Mouse (Mus musculus) small intestine, adult 2 months (tissue): ENCODE data around the gene Gm44511. TPM values are rescaled to one million over a fixed set of nuclear protein-coding genes. Genes with fewer than 3 reads are reported as not detected.
"Not testable (repeated sequence)": the region's sequence is repeated elsewhere in the genome, so short reads cannot be mapped to it uniquely, and the experiment has no call there.

ENCODE experiments used
- H3K27ac ChIP-seq: fragments of 200-500 bp; 2 replicates; pipeline ENCODE4 v1.5.1; 2012; ENCODE audit warnings: low read depth, low read length, control low read depth, inconsistent platforms; ENCODE audit not compliant: insufficient read depth
- H3K27me3 ChIP-seq: fragments of 200-500 bp; 2 replicates; pipeline ENCODE4 v1.6.1; 2012; ENCODE audit warnings: mild to moderate bottlenecking, moderate library complexity, low read length, inconsistent platforms; ENCODE audit not compliant: control insufficient read depth, insufficient read depth
- H3K36me3 ChIP-seq: fragments of 200-500 bp; 2 replicates; pipeline ENCODE4 v1.6.1; 2012; ENCODE audit warnings: mild to moderate bottlenecking, low read length, control low read depth, inconsistent platforms; ENCODE audit not compliant: control insufficient read depth, insufficient read depth
- H3K4me1 ChIP-seq: fragments of 200-500 bp; 2 replicates; pipeline ENCODE4 v1.6.1; 2012; ENCODE audit warnings: low read length, inconsistent platforms, mixed read lengths; ENCODE audit not compliant: control insufficient read depth, insufficient read depth, insufficient read length
- H3K4me3 ChIP-seq: fragments of 200-500 bp; 2 replicates; pipeline ENCODE4 v1.5.1; 2012; ENCODE audit warnings: low read depth, mild to moderate bottlenecking, control low read depth, inconsistent platforms, low read length, moderate library complexity
- CTCF ChIP-seq: fragments of 200-500 bp; IDR thresholded peaks from 2 replicates; pipeline ENCODE4 v1.5.1; 2012; ENCODE audit warnings: low read depth, mild to moderate bottlenecking, control low read depth, inconsistent platforms, low read length, moderate library complexity, mixed read lengths; ENCODE audit not compliant: insufficient replicate concordance, insufficient read length; ENCODE audit errors: extremely low read depth
- POLR2A ChIP-seq: fragments of 200-500 bp; IDR thresholded peaks from 2 replicates; pipeline ENCODE4 v1.6.1; 2012; ENCODE audit warnings: low read depth, mild to moderate bottlenecking, control low read depth, inconsistent platforms, low read length, moderate library complexity
- WGBS: fragments of 180-500 bp; shearing (Covaris S2); methylation state at CpG from one replicate; pipeline ENCODE4 v1.1.7; 2018; 5-methylcytosine and 5-hydroxymethylcytosine counted together
- polyA plus RNA-seq: library from polyadenylated mRNA; depleted of rRNA; stranded (reverse); fragments of >200 nt; gene quantifications from 2 replicates; pipeline ENCODE4 v1.2.3, GENCODE M21; 2012

The Gm44511 gene
- polyA plus RNA-seq, 1 experiment = 0.46 TPM

DNA sequence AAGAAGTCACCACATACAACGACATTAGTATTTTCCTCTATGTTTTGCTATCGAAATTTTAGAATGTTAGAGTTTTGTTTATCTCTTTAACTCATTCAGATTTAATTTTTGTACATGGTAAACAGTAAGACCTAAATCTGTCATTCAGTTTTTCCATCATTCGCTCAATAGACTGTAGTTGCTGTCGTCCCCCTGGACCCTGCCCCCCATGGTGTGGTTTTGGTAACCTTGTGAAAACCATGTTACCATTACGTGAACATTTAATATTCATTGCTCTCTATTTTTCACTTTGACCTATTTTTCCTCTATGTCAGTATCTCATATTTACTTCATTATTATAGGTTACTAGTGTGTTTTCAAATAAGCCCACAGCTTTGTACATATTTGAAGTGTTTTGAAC, 61.5 kb downstream of the Gm44511 start:
- 25% methylated on average over 5 of the region's 5 CpGs for WGBS
- Histone ChIP-seq H3K36me3 (no peaks in the 10 kb centered on the region), H3K4me1 (no peaks in the 10 kb centered on the region), H3K27ac (no peak overlapping the region), H3K4me3 (no peak overlapping the region), H3K27me3 (no peaks in the 10 kb centered on the region)
- TF ChIP-seq POLR2A (no peak), CTCF (no peak)

GRCm38 (mm10) chr6:128763736-128764523, 62.2 kb downstream of the Gm44511 start:
- H3K4me1 ChIP-seq = no peaks in the 10 kb centered on the region
- peak overlapping the region; percentile 45; the same call in 1 of the 2 replicates for H3K27ac ChIP-seq
- H3K27me3 ChIP-seq = no peaks in the 10 kb centered on the region
- no peaks in the 10 kb centered on the region for H3K36me3 ChIP-seq
- no peak for TF ChIP-seq POLR2A
- TF ChIP-seq CTCF = peak; percentile 66; the same call in 1 of the 2 replicates
- 2% methylated on average over 30 of the region's 30 CpGs for WGBS
- H3K4me3 ChIP-seq = peak overlapping the region; percentile 68

DNA sequence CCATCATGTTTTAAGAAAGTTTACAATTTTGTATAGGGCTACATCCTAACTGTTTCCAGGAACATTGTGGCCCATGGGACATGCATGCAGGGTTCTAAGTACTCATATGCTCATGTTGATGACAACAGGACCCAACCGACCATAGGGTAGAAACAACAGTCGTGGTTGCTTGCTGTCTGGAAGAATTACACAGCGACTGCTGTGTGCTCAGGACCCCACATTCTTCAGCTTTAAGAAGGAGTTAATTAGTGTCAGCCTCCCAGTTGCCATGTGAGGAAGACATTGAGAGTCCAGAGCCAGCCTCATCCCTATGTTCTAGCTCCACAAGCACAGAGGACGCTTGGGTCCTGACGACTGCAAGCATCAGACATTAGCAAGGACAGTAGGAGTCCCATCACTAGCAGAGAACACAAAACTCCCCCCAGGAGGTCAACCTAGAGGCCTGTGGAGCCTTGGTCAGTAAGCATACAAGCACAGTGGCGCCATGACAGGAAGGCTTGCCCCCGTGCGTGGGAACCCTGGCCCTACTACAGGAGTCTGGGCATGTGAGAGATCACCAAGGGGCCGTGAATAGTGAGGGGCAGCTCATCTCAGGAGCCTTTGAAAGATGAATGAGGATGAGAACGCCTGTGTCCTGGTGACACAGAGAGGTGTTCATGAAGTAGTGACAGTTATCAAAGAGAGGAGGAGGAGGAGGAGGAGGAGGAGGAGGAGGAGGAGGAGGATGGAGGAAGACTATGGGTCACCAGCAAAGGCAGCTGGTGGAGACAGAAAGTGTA, 63.0 kb downstream of the Gm44511 start:
- not testable (repeated sequence) for H3K27ac ChIP-seq, H3K4me3 ChIP-seq, H3K36me3 ChIP-seq, H3K27me3 ChIP-seq, H3K4me1 ChIP-seq
- 87% methylated on average over 10 of the region's 10 CpGs for WGBS

GRCm38 (mm10) chr6:128761144-128761540, 65.0 kb downstream of the Gm44511 start:
- 40% methylated on average over 5 of the region's 5 CpGs for WGBS
- no peak overlapping the region for H3K27ac ChIP-seq
- TF ChIP-seq CTCF = no peak; the same call in 1 of the 2 replicates

DNA sequence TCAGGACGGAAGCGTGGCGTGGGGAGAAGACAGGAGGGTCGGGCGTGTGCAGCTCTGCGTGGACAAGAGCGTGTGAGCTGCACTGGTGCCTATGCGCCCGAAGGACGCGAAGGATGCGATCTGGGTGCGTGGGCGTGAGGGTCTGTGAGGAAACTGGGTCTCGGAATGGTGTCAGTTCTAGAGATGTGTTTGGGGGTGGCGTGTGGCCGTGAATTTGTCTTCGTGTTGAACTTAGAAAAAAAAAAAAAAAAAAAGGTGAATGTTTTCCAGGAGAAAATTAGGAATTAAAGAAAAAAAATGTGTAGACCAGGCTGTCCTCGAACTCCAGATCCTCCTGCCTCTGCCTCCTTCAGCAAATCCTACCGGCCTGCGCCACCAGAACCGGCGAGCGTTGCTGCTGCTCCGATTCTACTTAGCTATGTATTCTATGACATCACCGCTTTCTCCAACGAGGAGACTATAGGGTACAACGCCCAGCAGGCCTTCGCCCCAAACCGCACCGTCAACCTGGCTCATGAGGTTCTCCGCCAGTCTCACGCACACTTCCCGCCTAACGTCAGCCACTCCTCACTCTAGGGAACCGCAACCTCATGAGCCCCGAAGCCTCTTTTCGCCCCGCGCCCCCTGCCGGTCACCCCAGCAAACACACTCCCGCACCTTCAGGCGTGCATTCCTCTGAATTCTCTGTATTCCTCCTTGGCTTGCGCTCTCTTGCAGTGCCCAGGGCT, 65.5 kb downstream of the Gm44511 start:
- TF ChIP-seq CTCF = peak; percentile 68; the same call in 1 of the 2 replicates

More at GRCm38 (mm10) chr6:128761144-128761540, 65.0 kb downstream of the Gm44511 start:
- H3K4me1 ChIP-seq = no peaks in the 10 kb centered on the region
- no peaks in the 10 kb centered on the region for H3K36me3 ChIP-seq
- peak overlapping the region; percentile 75 for H3K4me3 ChIP-seq
- H3K27me3 ChIP-seq = no peaks in the 10 kb centered on the region

DNA sequence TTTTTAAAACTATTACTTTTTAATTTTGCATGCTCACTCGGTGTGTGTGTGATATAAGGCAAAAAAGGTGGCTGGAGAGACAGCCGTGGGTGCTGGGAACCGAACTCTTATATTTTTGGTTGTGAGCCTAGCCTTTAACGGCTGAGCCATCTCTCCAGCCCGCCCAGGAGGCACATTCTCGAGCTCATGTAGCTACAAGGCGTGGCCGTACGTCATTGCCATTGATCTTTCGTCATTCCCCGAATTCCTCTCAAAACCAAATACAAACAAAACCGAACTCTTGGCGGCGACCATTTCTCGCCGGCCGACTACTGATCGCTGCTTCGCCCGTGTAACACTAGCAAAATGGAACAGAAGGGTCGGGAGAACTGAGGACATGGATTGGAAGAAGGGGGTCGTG, 66.1 kb downstream of the Gm44511 start:
- under 1% methylated on average over 22 of the region's 22 CpGs for WGBS
- Histone ChIP-seq H3K4me3 (peak overlapping the region; percentile 75), H3K27ac (peak overlapping the region; percentile 84)
- H3K36me3 ChIP-seq, H3K27me3 ChIP-seq, H3K4me1 ChIP-seq: not testable (repeated sequence)

More for the DNA sequence above, 65.5 kb downstream of the Gm44511 start:
- under 1% methylated on average over 44 of the region's 44 CpGs for WGBS
- H3K4me3 ChIP-seq = peak overlapping the region; percentile 75
- not testable (repeated sequence) for H3K36me3 ChIP-seq, H3K27me3 ChIP-seq, H3K4me1 ChIP-seq
- H3K27ac ChIP-seq = peak overlapping the region; percentile 84
